Mouse (Mus musculus) hindbrain, embryonic 13.5 days (tissue): ENCODE measurements at regions not wholly inside any gene's neighbourhood (a gene's known extent, or its start where the extent isn't known, plus 50 kb on each side); places are given as distances from the start of the nearest gene placed in this dataset.

Experiments used
- ATAC-seq: fragments of 200-750 bp; cut with Nextera tagmentation; 2 replicates; pipeline ENCODE4 v1.8.0; 2017; ENCODE audit warnings: moderate TSS enrichment; ENCODE audit not compliant: low FRiP score
- H3K27ac ChIP-seq: fragments of 300-500 bp; sonication (generic); 2 replicates; pipeline ENCODE4 v1.5.1; 2015; ENCODE audit warnings: inconsistent platforms, mild to moderate bottlenecking, moderate library complexity
- H3K27me3 ChIP-seq: fragments of 300-500 bp; sonication (generic); 2 replicates; pipeline ENCODE4 v1.6.1; 2015; ENCODE audit warnings: mild to moderate bottlenecking, inconsistent platforms
- H3K36me3 ChIP-seq: fragments of 300-500 bp; sonication (generic); 2 replicates; pipeline ENCODE4 v1.6.1; 2015; ENCODE audit warnings: mild to moderate bottlenecking, inconsistent platforms
- H3K4me1 ChIP-seq: fragments of 300-500 bp; sonication (generic); replicated peaks from 2 replicates; pipeline ENCODE4 v1.6.1; 2015; ENCODE audit warnings: inconsistent platforms
- H3K4me2 ChIP-seq: fragments of 300-500 bp; sonication (generic); 2 replicates; pipeline ENCODE4 v1.6.1; 2015; ENCODE audit warnings: inconsistent platforms, mild to moderate bottlenecking, moderate library complexity
- H3K4me3 ChIP-seq: fragments of 300-500 bp; sonication (generic); 2 replicates; pipeline ENCODE4 v1.5.1; 2015; ENCODE audit warnings: mild to moderate bottlenecking, inconsistent platforms
- H3K9ac ChIP-seq: fragments of 300-500 bp; sonication (generic); 2 replicates; pipeline ENCODE4 v1.6.1; 2015; ENCODE audit warnings: mild to moderate bottlenecking, inconsistent platforms
- H3K9me3 ChIP-seq: fragments of 300-500 bp; sonication (generic); 2 replicates; pipeline ENCODE4 v1.6.1; 2016; ENCODE audit warnings: inconsistent platforms
- WGBS: fragments of 180-500 bp; shearing (Covaris S2); methylation state at CpG from one replicate; pipeline ENCODE4 v1.1.7; 2015; 5-methylcytosine and 5-hydroxymethylcytosine counted together

GRCm38 (mm10) chr8:86428998-86429651 is 151.4 kb downstream of the Abcc12 start:
- peaks cover 10% of the 10 kb centered on the region for H3K4me1 ChIP-seq
- ATAC-seq = 0 out of 2 replicates have a peak, but pooled peaks have one; percentile 36
- no peak overlapping the region for H3K4me2 ChIP-seq
- no peak overlapping the region for H3K4me3 ChIP-seq
- no peaks in the 10 kb centered on the region for H3K9me3 ChIP-seq
- H3K27me3 ChIP-seq = no peaks in the 10 kb centered on the region
- WGBS = 91% methylated on average over 2 of the region's 2 CpGs
- no peaks in the 10 kb centered on the region for H3K36me3 ChIP-seq
- H3K9ac ChIP-seq = no peak overlapping the region
- H3K27ac ChIP-seq = peak overlapping the region; percentile 61

DNA sequence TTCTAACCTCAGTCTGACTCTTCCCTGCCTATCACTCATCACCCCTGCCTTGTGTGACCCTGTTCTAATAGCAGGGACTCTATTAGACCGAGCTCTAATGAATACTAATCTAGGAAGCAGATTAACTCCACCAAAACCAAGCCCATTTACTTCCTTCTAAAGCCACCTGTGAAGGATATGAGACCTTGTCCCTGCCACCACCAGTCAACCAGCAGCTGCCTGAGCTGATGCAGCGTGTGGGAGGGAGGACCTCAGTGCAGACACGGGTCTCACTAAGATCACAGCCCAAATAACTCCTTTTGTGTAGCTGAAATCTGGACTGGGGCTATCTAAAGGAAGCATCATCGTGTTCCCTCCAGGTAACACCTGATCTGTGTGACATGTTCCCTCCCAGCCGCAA is 152.4 kb downstream of the Abcc12 start:
- no peak overlapping the region for H3K4me2 ChIP-seq
- WGBS = 56% methylated on average over 5 of the region's 5 CpGs
- H3K36me3 ChIP-seq = no peaks in the 10 kb centered on the region
- peaks cover 10% of the 10 kb centered on the region for H3K4me1 ChIP-seq
- H3K9ac ChIP-seq = no peak overlapping the region; the same call in 1 of the 2 replicates
- H3K27ac ChIP-seq = no peak overlapping the region
- no peaks in the 10 kb centered on the region for H3K9me3 ChIP-seq
- ATAC-seq = no peak
- no peaks in the 10 kb centered on the region for H3K27me3 ChIP-seq
- no peak overlapping the region for H3K4me3 ChIP-seq

GRCm38 (mm10) chr8:86426056-86426455 is 154.4 kb downstream of the Abcc12 start:
- Histone ChIP-seq H3K27me3 (no peaks in the 10 kb centered on the region), H3K4me3 (no peak overlapping the region), H3K9ac (no peak overlapping the region), H3K27ac (no peak overlapping the region), H3K4me1 (peaks cover 10% of the 10 kb centered on the region), H3K36me3 (no peaks in the 10 kb centered on the region), H3K9me3 (no peaks in the 10 kb centered on the region), H3K4me2 (no peak overlapping the region)
- WGBS = 73% methylated on average over 4 of the region's 4 CpGs
- no peak for ATAC-seq

GRCm38 (mm10) chr8:86425382-86425781 is 155.1 kb downstream of the Abcc12 start:
- Histone ChIP-seq H3K4me3 (no peak overlapping the region), H3K36me3 (no peaks in the 10 kb centered on the region), H3K9ac (no peak overlapping the region), H3K27me3 (no peaks in the 10 kb centered on the region), H3K4me2 (no peak overlapping the region), H3K27ac (no peak overlapping the region), H3K9me3 (no peaks in the 10 kb centered on the region), H3K4me1 (peaks cover 10% of the 10 kb centered on the region)
- ATAC-seq = no peak
- WGBS = 81% methylated on average over 3 of the region's 3 CpGs

DNA sequence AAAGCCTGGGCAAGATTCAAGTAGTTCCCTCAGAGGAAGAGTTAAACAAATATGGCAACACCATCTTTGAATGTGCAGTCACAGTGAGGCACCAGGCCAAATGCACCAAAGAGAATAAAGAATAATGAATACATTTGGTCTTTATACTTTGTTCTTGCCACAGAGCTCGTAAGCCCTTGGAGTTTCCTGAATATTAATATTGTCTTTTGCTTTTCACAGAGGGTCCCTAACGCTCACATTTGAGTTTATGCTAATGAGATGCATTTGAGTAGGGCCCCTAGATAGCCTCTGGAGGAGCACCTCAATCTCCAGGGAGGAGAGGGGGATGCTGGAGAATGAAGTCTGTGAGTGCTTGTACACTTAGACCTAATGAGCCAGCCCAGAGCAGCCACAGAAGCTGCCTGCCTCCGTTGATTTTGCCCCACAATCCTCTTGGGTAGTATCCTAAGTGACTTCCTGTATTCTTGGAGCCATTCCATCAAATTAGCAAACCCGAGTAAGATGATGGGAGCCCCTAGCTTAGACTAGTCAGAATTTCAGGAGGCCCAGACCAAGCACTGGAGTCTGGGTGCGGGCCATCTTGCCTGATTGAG is 161.3 kb downstream of the Abcc12 start:
- WGBS = 55% methylated on average over 5 of the region's 5 CpGs
- H3K4me3 ChIP-seq = no peak overlapping the region
- H3K9ac ChIP-seq = no peak overlapping the region
- H3K9me3 ChIP-seq = no peaks in the 10 kb centered on the region
- H3K4me1 ChIP-seq = peaks cover 14% of the 10 kb centered on the region
- H3K4me2 ChIP-seq = no peak overlapping the region
- no peak for ATAC-seq
- H3K27ac ChIP-seq = peak overlapping the region; percentile 46; the same call in 1 of the 2 replicates
- H3K36me3 ChIP-seq = no peaks in the 10 kb centered on the region
- no peaks in the 10 kb centered on the region for H3K27me3 ChIP-seq

GRCm38 (mm10) chr8:86418414-86418981 is 162.0 kb downstream of the Abcc12 start:
- Histone ChIP-seq H3K9me3 (no peaks in the 10 kb centered on the region), H3K4me1 (peaks cover 14% of the 10 kb centered on the region), H3K27me3 (no peaks in the 10 kb centered on the region), H3K4me3 (no peak overlapping the region), H3K9ac (no peak overlapping the region), H3K27ac (0 out of 2 replicates have a peak overlapping the region, but pooled peaks have one; percentile 46), H3K36me3 (no peaks in the 10 kb centered on the region), H3K4me2 (no peak overlapping the region)
- ATAC-seq = no peak
- 43% methylated on average over 7 of the region's 7 CpGs for WGBS

DNA sequence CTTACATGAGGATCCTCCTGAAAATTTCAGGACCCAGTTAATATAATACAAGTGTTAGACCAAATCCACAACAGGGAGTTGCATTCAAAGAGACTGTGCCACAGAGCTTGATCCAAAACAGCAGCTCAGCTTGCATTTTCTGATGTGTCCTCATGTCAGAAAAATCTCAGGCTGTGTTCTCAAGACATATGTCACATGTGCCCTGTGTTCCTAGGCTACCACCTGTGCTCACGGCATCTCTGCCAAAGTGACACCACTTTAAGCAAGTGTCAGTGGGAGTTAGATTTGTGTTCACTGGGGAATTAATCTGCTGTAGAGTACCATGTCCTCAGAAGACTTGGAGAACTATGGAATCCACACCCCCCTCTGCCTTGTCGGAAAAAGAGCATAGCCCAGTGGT is 165.3 kb downstream of the Abcc12 start:
- Histone ChIP-seq H3K4me2 (no peak overlapping the region), H3K27me3 (no peaks in the 10 kb centered on the region), H3K36me3 (no peaks in the 10 kb centered on the region), H3K4me3 (no peak overlapping the region), H3K27ac (no peak overlapping the region), H3K9me3 (no peaks in the 10 kb centered on the region), H3K4me1 (peaks cover 14% of the 10 kb centered on the region), H3K9ac (no peak overlapping the region)
- WGBS = 92% methylated on average over 2 of the region's 2 CpGs
- ATAC-seq = no peak

GRCm38 (mm10) chr8:86411232-86411631 is 169.3 kb downstream of the Abcc12 start:
- Histone ChIP-seq H3K4me2 (no peak overlapping the region), H3K4me3 (no peak overlapping the region), H3K9me3 (no peaks in the 10 kb centered on the region), H3K27ac (no peak overlapping the region), H3K27me3 (no peaks in the 10 kb centered on the region), H3K36me3 (no peaks in the 10 kb centered on the region), H3K4me1 (no peaks in the 10 kb centered on the region), H3K9ac (no peak overlapping the region)
- 83% methylated on average over 8 of the region's 8 CpGs for WGBS
- ATAC-seq = no peak

- peaks cover 17% of the 10 kb centered on the region for H3K4me1 ChIP-seq
- WGBS = 67% methylated on average over 3 of the region's 3 CpGs
These were observed 174.3 kb downstream of the Abcc12 start for GRCm38 (mm10) chr8:86406196-86406595.

DNA sequence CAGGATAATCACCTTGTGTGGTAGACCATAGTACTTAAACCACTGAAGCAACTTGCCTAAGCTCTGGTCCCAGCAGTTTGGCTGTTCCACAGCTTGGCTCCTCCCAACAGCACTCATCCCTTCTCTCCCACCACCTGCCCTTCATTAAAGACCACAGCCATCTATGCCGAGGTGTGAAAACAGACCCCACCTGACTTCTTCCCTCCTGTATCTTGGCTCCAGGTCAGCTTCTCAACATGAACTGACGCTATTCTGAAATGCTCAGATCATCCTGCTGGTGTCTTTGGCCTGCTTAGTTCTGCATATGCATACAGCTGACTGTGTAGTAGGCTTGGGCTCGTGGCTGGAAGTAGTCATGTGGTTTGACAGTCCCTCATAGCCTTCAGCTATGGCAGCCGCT is 177.1 kb downstream of the Abcc12 start:
- Histone ChIP-seq H3K27ac (peak overlapping the region; percentile 41; the same call in 1 of the 2 replicates), H3K4me2 (no peak overlapping the region), H3K27me3 (no peaks in the 10 kb centered on the region), H3K4me3 (no peak overlapping the region), H3K9ac (no peak overlapping the region), H3K36me3 (no peaks in the 10 kb centered on the region), H3K4me1 (peaks cover 17% of the 10 kb centered on the region), H3K9me3 (no peaks in the 10 kb centered on the region)
- 76% methylated on average over 4 of the region's 4 CpGs for WGBS
- no peak for ATAC-seq

More at GRCm38 (mm10) chr8:86406196-86406595, 174.3 kb downstream of the Abcc12 start:
- Histone ChIP-seq H3K36me3 (no peaks in the 10 kb centered on the region), H3K27ac (no peak overlapping the region), H3K4me3 (no peak overlapping the region), H3K4me2 (no peak overlapping the region), H3K27me3 (no peaks in the 10 kb centered on the region), H3K9me3 (no peaks in the 10 kb centered on the region), H3K9ac (no peak overlapping the region)
- no peak for ATAC-seq

DNA sequence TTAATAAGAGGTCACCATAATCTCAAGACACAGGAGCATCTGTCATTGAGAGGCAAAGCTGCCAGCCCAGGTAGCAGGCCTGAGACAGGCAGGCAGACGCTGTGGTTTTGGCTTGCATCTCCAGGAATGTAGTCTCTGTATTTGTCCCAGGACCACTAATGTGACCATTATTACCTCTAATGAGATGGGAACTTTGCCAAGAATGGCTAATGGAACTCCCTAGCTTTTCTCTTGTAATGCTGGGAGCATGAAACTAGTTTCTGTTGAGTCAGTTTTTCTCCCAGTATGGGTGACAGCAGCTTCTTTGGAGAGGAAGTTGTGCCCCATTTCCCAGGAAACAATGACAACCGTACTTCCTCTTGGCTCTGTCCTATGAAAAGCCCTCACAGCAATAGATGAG is 178.5 kb downstream of the Abcc12 start:
- H3K9ac ChIP-seq = no peak overlapping the region
- peaks cover 17% of the 10 kb centered on the region for H3K4me1 ChIP-seq
- WGBS = 51% methylated on average over 2 of the region's 2 CpGs
- H3K27ac ChIP-seq = no peak overlapping the region; the same call in 1 of the 2 replicates
- H3K4me2 ChIP-seq = no peak overlapping the region
- peak; percentile 24; the same call in 1 of the 2 replicates for ATAC-seq
- H3K36me3 ChIP-seq = no peaks in the 10 kb centered on the region
- H3K27me3 ChIP-seq = no peaks in the 10 kb centered on the region
- H3K4me3 ChIP-seq = no peak overlapping the region
- no peaks in the 10 kb centered on the region for H3K9me3 ChIP-seq

- no peak overlapping the region for H3K4me3 ChIP-seq
- ATAC-seq = no peak
- H3K27ac ChIP-seq = no peak overlapping the region
- 93% methylated on average over 3 of the region's 3 CpGs for WGBS
- H3K9ac ChIP-seq = no peak overlapping the region
- H3K36me3 ChIP-seq = no peaks in the 10 kb centered on the region
- H3K9me3 ChIP-seq = no peaks in the 10 kb centered on the region; the same call in 1 of the 2 replicates
- peaks cover 8% of the 10 kb centered on the region for H3K4me1 ChIP-seq
- no peak overlapping the region for H3K4me2 ChIP-seq
- H3K27me3 ChIP-seq = no peaks in the 10 kb centered on the region
These were observed 185.4 kb downstream of the Abcc12 start for GRCm38 (mm10) chr8:86395121-86395520.
